Comparison of ENCODE assay signal across 24 mouse cellular contexts in genomic region chr9:81567106-81567505, GRCm38 (mm10).
"Had no signal": no experiment of that assay in that cellular context is flagged by ENCODE, and none has a peak within 500 bp of the region (broad histone marks: within the 10 kb centered on the region; RNA-seq: fewer than 3 reads in every experiment).

No protein-coding gene starts in this region.

- ATAC-seq: hindbrain, postnatal 0 days; intestine, embryonic 16.5 days had no signal

- H3K27me3 ChIP-seq: heart, embryonic 12.5 days; hindbrain, embryonic 13.5 days; hindbrain, embryonic 15.5 days; kidney, embryonic 15.5 days; limb, embryonic 12.5 days; liver, embryonic 13.5 days had no signal

- H3K4me1 ChIP-seq: heart, embryonic 10.5 days; heart, embryonic 12.5 days; hindbrain, embryonic 13.5 days; hindbrain, embryonic 15.5 days; kidney, embryonic 15.5 days; limb, embryonic 10.5 days; limb, embryonic 12.5 days; liver, embryonic 13.5 days had no signal

- H3K4me3 ChIP-seq: heart, embryonic 10.5 days; heart, embryonic 12.5 days; hindbrain, embryonic 13.5 days; hindbrain, embryonic 15.5 days; kidney, embryonic 15.5 days; layer of hippocampus, adult 2 months; left cerebral cortex, adult 2 months; limb, embryonic 10.5 days; limb, embryonic 12.5 days; liver, embryonic 13.5 days had no signal

- DNase-seq: gastrocnemius, postnatal 14 days; gastrocnemius, postnatal 36 days; heart, adult 18-20 months; heart, postnatal 10 days; heart, postnatal 4 days; kidney, adult 11 months; kidney, adult 2 months; kidney, adult 9 months; kidney, postnatal 25 days; kidney, postnatal 4 days; liver; liver, embryonic 13.5 days had no signal

- H3K9me3 ChIP-seq: heart, embryonic 10.5 days; heart, embryonic 12.5 days; hindbrain, embryonic 13.5 days; hindbrain, embryonic 15.5 days; kidney, embryonic 15.5 days; limb, embryonic 10.5 days; limb, embryonic 12.5 days; liver, embryonic 13.5 days had no signal

- H3K36me3 ChIP-seq: heart, embryonic 10.5 days; heart, embryonic 12.5 days; hindbrain, embryonic 13.5 days; hindbrain, embryonic 15.5 days; kidney, embryonic 15.5 days; limb, embryonic 10.5 days; limb, embryonic 12.5 days; liver, embryonic 13.5 days had no signal

- H3K27ac ChIP-seq: heart, embryonic 10.5 days; hindbrain, embryonic 13.5 days; hindbrain, embryonic 15.5 days; hindbrain, postnatal 0 days; kidney, embryonic 15.5 days; kidney, postnatal 0 days; layer of hippocampus, adult 2 months; left cerebral cortex, adult 2 months; limb, embryonic 10.5 days; limb, embryonic 12.5 days; liver, embryonic 13.5 days had no signal
